Mouse (Mus musculus): ENCODE measurements around the gene Ugt1a10.
"Not testable (repeated sequence)": the region's sequence is repeated elsewhere in the genome, so short reads cannot be mapped to it uniquely, and the experiment has no call there.

Ugt1a10 gene

DNA sequence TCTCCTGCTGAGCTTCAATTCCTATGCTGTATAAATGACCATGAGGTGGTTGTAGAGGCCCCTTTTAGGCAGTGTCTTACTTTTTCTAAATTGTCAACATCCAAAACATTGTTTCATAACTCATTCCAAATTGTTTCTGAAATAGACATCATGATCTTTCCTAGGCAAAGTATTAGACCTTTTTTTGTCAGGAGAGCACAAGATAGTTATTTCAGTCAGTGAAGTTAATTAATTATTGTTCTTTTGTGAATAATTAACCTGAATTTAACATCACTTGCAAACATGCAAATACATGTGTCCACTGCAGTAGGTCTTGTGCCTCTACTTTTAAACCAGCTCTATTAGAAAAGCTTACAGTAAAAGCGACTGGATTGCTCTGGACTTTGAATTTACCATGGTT is at the start of gene Ugt1a10:
TSS of gene Ugt1a10 (plus strand) at position 301 of the 400 bp plus-strand sequence.
- DNase-seq (ENCODE audit: extremely low read depth, low read depth, low spot score): no peak

DNA sequence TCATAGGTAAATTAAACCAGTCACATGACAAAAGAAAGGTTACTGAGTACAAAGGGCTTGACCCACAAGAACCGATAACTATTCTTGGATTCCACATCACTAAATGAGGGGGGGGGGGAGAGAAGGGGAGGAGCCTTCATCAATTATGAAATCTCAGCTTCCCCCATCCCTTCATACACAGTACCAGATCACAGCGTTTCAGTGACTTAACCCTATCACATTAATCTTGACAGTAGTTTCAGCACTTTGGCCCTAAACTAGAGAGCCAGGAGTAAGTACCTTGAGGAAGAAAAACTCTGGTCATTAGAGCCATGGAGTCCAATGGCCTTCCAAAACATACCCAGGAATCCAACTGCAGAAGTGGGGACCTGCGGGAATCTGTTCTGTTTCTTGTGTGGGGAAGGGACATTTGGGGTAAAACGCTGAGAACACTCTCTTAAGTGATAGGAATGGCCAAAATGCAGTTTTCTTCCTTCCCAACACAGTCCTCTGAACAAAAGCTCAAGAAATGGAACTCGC is 47.4 kb upstream of the Ugt1a10 start:
- DNase-seq (ENCODE audit: extremely low read depth, low read depth, low spot score): no peak

DNA sequence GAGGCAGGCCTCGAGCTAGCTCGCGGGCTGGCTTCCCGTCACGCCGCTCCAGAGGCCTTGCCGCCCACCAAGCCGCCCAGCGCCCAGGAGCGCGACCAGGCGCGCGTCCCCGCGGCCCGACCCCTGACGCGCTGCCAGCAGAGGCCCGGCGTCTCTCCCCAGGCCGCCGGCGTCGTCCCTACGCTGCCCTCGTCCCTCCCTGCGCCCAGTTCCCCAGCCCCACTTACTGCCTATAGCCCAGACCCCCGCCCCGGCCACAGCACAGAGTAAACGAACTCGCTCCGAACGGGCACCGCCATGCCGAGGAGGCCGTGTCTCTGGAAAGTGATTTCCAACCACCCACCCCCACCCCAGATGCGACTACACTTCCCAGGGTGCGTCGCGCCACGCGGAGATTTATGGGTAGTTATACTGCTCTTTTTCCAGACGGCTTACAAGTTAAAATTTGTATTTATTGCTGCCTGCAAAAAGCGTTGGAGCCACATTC is 46.9 kb upstream of the Ugt1a10 start, which contains the start of gene Usp40:
TSS of gene Usp40 (minus strand) at position 341 of the 487 bp plus-strand sequence.
- no peak for DNase-seq (ENCODE audit: extremely low read depth, low read depth, low spot score)

DNA sequence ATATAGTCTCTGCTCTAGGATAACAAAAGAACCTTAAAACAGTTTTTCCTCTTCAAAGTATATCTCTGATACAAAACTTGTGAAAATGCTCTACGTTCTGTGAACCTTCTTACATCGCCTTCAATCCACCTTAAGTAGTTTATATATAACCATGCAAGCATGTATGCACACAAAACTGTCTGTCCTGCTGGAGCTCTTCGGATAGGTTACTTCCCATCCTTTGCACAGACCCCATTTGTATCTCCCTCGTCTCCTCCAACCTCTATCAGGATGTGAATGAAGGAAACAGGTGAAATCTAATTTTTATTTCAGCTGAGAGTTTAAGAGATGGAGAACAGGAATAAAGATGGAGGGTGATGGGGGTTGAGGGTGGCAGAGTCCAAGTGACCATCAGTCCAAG is 46.5 kb upstream of the Ugt1a10 start:
- DNase-seq (ENCODE audit: extremely low read depth, low read depth, low spot score): no peak

DNA sequence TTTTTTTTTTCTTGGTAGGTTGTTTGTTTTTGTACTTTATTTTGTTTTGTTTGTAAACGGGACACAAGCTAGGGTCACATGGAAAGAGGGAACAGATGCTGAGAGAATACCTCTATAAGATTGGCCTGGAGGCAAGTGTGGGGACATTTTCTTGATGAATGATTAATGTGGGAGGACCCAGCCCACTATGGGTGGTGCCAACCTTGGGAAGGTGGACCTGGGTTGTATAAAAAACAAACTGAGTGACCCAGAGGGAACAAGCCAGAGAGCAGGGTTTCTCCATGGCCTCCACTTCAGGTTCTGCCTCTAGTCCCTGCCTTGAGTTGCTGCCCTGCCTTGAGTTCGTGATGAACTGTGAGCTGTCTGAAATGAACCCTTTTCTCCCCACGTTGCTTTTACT is 45.7 kb upstream of the Ugt1a10 start:
- no peak for DNase-seq (ENCODE audit: extremely low read depth, low read depth, low spot score)

DNA sequence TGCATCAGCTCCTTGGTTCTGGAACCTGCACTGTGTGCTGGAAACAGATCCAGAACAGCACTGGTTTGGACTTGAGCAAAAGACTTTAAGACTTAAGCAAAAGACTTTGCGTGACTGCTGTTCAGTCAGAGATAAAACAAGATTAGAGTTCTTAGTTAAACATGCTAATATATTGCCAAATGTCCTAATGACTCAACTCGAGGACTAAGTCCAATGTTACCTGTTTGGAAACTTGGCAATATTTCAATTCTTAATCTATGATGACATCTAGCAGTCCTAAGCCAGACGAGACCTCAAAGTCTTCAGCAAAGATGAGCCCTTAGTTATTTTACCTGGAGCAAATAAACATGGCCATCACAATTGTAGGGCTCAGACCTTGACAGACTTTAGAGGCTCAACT is 41.5 kb upstream of the Ugt1a10 start:
- DNase-seq (ENCODE audit: extremely low read depth, low read depth, low spot score): peak; percentile 97

DNA sequence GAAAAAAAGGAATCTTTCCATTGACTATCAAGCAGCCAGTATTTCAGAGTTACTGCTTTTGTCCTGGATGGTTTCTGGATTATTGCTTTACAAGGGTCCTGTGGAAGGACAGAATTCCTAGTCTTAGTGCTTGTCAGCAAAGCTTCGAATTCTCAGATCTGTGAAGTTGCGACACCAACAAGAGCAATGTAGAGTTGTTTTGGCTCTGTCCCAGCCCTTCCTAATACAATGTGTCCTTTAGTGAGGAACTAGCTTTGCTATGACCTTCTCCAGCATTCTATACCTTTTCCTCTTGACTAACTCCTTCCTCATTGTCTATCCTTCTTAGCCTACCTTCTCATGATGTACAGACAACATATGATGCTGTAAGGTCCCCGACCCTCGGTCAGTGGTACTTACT is 41.0 kb upstream of the Ugt1a10 start:
- no peak for DNase-seq (ENCODE audit: extremely low read depth, low read depth, low spot score)

DNA sequence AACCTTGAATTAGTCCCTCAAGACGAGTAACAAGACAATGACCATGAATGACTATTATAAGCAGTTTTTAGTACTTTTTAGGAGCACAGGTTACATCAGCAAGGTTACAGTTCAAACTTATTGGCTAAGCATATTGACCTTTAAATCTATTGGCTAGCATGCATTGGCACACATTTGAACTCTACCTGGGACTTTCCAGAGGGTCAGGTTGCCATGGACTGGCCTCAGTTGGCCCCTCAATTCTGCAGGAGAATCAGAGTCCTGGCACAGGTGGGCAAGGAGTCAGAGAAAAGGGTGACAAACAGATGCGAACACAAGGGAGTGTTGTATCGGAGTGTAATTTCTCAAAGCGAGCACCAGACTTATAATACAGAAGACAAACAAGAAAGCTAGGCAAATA is 40.5 kb upstream of the Ugt1a10 start:
- DNase-seq (ENCODE audit: extremely low read depth, low read depth, low spot score): no peak

DNA sequence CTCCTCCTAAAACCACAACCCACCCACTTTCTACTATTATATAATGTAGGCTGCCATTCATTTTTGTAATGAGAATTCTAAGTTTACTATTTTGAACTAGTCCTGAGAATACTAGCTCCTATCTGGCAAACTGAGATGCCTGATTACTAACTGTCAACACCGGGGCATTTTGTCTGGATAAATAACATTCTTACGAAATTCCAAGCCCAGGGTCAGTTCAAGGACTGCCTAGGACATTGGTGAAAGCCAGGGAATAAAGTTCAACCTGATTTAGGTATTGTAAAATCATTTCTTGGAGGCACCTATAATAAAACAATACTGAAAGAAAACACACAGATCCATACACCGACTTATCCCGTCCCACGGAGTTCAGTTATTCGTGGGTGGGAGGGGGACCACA is 39.8 kb upstream of the Ugt1a10 start:
- no peak for DNase-seq (ENCODE audit: extremely low read depth, low read depth, low spot score)

DNA sequence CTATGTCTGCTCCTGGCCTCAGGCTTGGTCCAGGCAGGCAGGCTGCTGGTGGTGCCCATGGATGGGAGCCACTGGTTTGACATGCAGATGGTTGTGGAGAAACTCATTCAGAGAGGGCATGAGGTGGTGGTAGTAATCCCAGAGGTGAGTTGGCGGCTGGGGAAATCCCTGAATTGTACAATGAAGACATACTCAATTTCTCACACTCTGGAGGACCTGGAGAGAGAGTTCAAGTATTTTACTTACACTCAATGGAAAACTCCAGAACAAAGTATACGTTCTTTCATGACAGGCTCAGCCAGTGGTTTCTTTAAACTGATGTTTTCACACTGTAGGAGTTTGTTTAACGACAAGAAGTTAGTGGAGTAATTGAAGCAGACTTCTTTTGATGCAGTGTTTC is 29.9 kb upstream of the Ugt1a10 start:
- DNase-seq (ENCODE audit: extremely low read depth, low read depth, low spot score): not testable (repeated sequence)

DNA sequence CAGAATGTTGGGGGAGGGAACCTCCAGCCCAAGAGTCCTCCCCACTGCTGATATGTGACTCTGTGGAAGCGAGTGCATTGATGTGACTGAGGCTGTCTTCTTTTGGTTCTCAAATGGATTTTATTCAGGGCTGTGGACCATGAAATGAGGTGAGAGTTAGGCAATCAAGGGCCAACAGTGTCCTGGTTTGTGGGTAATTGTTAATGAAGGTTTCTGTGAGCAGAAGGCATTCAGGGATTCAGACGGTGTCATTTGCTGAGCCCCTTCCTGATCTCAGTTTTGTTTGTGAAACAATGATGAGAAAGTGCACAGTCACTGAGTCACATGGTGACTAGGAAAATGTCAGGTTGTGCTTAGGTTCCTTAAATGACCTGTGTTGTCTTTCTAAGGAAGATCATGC is 12.1 kb upstream of the Ugt1a10 start:
- not testable (repeated sequence) for DNase-seq (ENCODE audit: extremely low read depth, low read depth, low spot score)

DNA sequence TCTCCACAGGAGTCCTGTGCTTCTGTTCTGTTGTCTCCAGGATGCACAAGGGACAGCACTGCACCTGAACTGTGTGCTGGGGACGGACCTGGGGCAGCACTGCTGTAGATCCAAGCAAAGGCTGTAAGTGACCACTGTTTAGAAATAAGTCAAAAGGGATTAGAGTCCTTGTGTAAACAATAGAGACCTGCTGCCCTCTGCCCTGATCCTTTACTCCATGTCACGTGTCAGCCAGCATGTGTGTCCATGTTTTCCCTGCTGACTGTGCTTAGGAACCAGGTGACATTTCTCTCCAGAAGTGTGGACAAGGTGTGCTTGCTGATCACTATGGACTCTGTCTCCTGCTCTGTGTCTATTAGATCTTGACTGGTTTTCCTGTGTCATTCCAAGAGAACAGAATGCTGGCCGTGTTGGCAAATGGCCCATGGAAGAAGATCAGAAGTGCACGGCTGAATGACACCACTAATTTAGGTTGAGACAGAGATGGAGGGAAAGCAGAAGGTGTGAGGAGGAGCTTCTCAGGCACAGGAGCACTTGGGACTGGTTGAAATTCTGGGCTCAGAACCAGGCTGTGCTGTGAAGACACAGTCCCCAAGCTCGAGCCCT is 10.3 kb upstream of the Ugt1a10 start:
- DNase-seq (ENCODE audit: extremely low read depth, low read depth, low spot score): not testable (repeated sequence)

DNA sequence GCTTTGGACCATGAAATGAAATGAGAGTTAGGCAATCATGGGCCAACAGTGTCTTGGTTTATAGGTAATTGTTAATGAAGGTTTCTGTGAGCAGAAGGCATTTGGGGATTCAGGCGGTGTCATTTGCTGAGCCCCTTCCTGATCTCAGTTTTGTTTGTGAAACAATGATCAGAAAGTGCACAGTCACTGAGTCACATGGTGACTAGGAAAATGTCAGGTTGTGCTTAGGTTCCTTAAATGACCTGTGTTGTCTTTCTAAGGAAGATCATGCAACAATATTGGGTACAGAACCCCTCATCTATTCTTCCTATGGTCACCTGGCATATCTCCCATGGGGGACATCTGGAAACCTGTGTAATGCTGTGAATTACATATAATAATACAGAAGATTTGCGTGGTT is 7.8 kb upstream of the Ugt1a10 start:
- not testable (repeated sequence) for DNase-seq (ENCODE audit: extremely low read depth, low read depth, low spot score)

DNA sequence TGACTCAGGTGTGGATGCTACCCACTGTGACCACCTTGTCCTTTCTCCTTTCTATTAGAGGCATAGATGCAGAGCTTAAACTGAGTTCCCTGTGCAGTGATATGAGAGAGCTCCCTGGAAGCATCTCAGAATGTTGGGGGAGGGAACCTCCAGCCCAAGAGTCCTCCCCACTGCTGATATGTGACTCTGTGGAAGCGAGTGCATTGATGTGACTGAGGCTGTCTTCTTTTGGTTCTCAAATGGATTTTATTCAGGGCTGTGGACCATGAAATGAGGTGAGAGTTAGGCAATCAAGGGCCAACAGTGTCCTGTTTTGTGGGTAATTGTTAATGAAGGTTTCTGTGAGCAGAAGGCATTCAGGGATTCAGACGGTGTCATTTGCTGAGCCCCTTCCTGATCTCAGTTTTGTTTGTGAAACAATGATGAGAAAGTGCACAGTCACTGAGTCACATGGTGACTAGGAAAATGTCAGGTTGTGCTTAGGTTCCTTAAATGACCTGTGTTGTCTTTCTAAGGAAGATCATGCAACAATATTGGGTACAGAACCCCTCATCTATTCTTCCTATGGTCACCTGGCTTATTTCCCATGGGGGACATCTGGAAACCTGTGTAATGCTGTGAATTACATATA is 11.4 kb downstream of the Ugt1a10 start:
- DNase-seq (ENCODE audit: extremely low read depth, low read depth, low spot score): not testable (repeated sequence)

DNA sequence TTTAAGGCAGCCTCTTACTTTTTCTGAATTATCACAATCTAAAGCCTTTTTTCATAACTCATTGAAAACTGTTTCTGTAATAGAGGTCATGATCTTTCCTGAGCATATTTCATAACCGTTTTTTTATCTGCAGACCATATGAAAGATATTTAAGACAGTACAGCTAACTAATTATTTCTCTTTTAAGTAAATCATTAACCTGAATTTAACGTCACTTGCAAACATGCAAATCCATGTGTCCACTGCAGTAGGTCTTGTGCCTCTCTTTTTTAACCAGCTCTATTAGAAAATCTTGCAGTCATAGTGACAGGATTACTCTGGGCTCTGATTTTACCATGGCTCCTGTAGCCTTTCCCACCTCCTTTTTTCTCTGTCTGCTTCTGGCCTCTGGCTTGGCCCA is 15.3 kb downstream of the Ugt1a10 start, which contains the start of gene Ugt1a9:
TSS of gene Ugt1a9 (plus strand) at position 306 of the 400 bp plus-strand sequence.
- no peak for DNase-seq (ENCODE audit: extremely low read depth, low read depth, low spot score)

DNA sequence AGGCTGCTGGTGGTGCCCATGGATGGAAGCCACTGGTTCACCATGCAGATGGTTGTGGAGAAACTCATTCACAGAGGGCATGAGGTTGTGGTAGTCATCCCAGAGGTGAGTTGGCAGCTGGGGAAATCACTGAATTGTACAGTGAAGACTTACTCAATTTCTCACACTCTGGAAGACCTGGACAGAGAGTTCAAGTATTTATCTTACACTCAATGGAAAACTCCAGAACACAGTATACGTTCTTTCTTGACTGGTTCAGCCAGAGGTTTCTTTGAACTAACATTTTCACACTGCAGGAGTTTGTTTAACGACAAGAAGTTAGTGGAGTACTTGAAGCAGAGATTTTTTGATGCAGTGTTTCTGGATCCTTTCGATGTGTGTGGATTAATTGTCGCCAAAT is 15.7 kb downstream of the Ugt1a10 start:
- DNase-seq (ENCODE audit: extremely low read depth, low read depth, low spot score): no peak

DNA sequence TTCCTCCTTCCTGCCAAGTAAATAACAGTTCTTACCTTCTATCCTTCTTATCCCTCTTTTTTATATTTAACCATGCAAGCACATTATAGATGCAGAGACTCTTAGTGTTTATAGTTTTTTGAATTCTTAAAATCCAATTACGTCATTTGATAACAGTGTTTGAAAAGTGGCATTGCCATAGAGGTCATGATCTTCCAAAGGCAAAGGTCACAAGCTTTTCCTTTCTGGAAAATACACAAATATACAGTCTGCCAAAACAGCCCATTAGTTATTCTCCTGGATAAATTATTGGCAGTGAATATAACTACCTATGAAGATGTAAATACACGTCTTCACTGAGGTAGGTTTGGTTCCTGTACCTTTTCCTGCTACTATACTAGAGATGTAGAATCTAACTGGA is 19.3 kb downstream of the Ugt1a10 start:
- no peak for DNase-seq (ENCODE audit: extremely low read depth, low read depth, low spot score)

DNA sequence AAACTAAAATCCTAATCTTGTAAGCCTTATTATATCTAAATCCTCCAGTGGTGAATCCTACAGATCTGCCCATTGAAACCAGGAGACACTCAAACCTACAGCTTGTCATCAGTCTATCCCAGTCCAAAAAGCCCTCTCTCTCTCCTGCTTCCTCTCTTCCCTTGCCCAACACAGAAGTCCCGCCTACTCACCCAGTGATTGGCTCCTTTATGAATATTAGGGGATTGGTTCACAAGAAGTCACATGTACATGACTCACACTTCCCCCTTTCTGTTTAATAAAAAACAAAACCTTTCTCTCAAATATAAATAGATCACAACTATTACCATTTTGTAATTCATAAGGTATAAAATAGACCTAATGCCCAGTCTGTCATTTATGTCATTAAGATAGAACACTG is 21.9 kb downstream of the Ugt1a10 start:
- no peak for DNase-seq (ENCODE audit: extremely low read depth, low read depth, low spot score)

DNA sequence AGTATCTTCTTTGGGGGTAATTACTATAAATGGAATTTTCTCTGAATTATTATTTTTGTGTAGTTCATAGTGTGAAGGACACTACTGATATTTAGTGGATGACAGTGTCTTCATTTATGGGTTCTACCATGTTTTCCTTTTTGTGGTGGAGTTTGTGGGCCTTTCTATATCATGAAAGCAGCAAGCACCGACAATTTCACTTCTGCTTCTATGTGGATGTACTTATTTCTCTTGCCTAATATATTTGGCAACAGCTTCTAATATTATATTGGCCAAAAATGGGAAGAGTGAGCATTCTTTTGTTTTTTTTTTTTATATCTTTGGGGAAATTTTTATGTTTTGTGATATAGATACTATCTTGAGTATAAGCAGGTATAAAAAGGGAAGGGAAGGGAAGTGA is 26.5 kb downstream of the Ugt1a10 start:
- no peak for DNase-seq (ENCODE audit: extremely low read depth, low read depth, low spot score)

DNA sequence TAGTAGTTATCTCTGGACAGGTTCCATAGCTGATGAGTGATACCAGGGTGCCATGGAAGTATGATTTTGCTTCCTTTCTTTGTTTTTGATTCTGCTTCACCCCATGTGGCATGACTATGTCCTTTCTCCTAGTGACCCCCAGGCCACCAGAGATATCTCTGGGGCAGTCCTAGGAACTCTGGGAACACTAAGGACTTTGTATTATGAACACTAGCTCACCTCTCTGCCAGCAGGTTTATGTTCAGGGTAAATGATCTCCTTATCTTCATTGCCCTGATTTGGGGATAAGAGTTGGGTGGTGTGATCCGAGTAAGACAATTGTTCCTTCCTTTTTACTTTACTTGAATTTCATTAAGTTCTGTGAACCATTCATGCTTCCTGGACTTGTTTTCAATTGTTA is 30.9 kb downstream of the Ugt1a10 start:
- no peak for DNase-seq (ENCODE audit: extremely low read depth, low read depth, low spot score)

DNA sequence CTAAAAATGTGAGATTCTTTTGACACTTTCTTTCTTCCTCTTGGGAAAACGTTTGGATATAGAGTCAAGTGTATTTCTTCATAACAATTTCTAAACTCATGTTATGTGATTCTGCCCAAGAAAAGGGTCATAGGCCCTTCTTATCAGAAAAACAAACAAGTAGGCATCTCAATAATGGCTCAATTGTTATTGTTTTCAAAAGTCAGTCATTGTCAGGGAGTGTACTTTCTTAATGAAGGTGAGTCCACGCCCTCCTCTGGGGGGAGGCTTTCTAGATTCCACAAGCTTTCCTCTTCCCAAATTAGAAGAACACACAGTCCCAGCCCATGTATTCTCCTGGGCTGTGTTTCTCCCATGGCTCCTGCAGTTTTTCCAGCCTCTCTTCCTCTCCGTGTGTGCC is 32.3 kb downstream of the Ugt1a10 start, which contains the start of gene Ugt1a8:
TSS of gene Ugt1a8 (plus strand) at position 301 of the 400 bp plus-strand sequence.
- no peak for DNase-seq (ENCODE audit: extremely low read depth, low read depth, low spot score)

DNA sequence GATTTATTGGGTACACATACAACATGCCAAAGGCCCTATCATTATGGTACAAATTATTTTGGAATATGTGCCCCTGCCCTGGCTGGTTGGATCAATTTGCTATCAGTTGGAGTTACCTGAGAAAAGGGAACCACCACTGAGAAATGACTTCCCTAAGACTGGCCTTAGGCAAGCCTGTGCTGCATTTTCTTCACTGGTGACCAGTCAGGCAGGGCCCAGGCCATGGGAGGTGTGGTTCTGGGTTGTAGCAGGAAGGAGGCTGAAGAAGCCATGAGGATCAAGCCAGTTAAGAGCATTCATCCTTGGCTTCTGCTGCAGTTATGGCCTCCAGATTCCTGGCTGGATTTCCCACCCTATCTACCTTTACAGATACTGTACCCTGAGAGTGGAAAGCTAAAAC is 37.2 kb downstream of the Ugt1a10 start:
- DNase-seq (ENCODE audit: extremely low read depth, low read depth, low spot score): no peak

All from fat pad, adult 2 months (tissue).